ENCODE assay signal across 18 mouse cellular contexts in genomic region chr6:7969376-7969775, GRCm38 (mm10).
"Had no signal": no experiment of that assay in that cellular context is flagged by ENCODE, and none has a peak within 500 bp of the region (broad histone marks: within the 10 kb centered on the region; RNA-seq: fewer than 3 reads in every experiment).

No protein-coding gene starts in this region.

- H3K4me3 ChIP-seq: kidney, embryonic 15.5 days; left cerebral cortex, adult 2 months; limb, embryonic 15.5 days; liver, embryonic 12.5 days; megakaryocyte, embryonic 14.5 days; midbrain, embryonic 15.5 days; neural tube, embryonic 13.5 days; stomach, embryonic 15.5 days had no signal

- H3K9me3 ChIP-seq: kidney, embryonic 15.5 days; limb, embryonic 15.5 days; liver, embryonic 12.5 days; midbrain, embryonic 15.5 days; neural tube, embryonic 13.5 days; stomach, embryonic 15.5 days had no signal

- H3K27me3 ChIP-seq: kidney, embryonic 15.5 days; limb, embryonic 15.5 days; liver, embryonic 12.5 days; midbrain, embryonic 15.5 days; neural tube, embryonic 13.5 days; stomach, embryonic 15.5 days had no signal

- H3K27ac ChIP-seq: kidney, embryonic 15.5 days; left cerebral cortex, adult 2 months; limb, embryonic 15.5 days; liver, embryonic 12.5 days; macrophage; midbrain, embryonic 15.5 days; neural tube, embryonic 13.5 days; stomach, embryonic 15.5 days had no signal

- ATAC-seq: liver, embryonic 12.5 days; midbrain, embryonic 15.5 days had no signal

- H3K4me2 ChIP-seq: kidney, embryonic 15.5 days; limb, embryonic 15.5 days; liver, embryonic 12.5 days; lung, embryonic 14.5 days; midbrain, embryonic 11.5 days; midbrain, embryonic 15.5 days; neural tube, embryonic 13.5 days; stomach, embryonic 15.5 days had no signal

- DNase-seq: kidney, adult 2 months; kidney, postnatal 14 days; lung, embryonic 14.5 days; lung, postnatal 10 days; retina, postnatal 1 day; right cerebral cortex, postnatal 4 days; thymus, adult 2 months; thymus, postnatal 25 days had no signal

- H3K9ac ChIP-seq: kidney, embryonic 15.5 days; limb, embryonic 15.5 days; liver, embryonic 12.5 days; lung, embryonic 14.5 days; midbrain, embryonic 15.5 days; neural tube, embryonic 13.5 days; stomach, embryonic 15.5 days had no signal

- H3K36me3 ChIP-seq: kidney, embryonic 15.5 days; limb, embryonic 15.5 days; liver, embryonic 12.5 days; midbrain, embryonic 15.5 days; neural tube, embryonic 13.5 days; stomach, embryonic 15.5 days had no signal

- H3K4me1 ChIP-seq: liver, embryonic 12.5 days; stomach, embryonic 15.5 days had no signal
